Mouse (Mus musculus): Measurements from ENCODE around the gene Six3.

The Six3 gene

GRCm38 (mm10) chr17:85612526-85613265 lies 712 bp upstream of the Six3 start:
- in situ Hi-C loops (cut with MboI, MseI): no loop called here

GRCm38 (mm10) chr17:85614011-85614721 lies 758 bp downstream of the Six3 start:
- in situ Hi-C loops (cut with MboI, MseI): no loop called here

- in situ Hi-C loops (cut with MboI, MseI): no loop called here
Observed at GRCm38 (mm10) chr17:85614722-85615331, 1.4 kb downstream of the Six3 start.

GRCm38 (mm10) chr17:85615586-85615985 lies 2.2 kb downstream of the Six3 start:
- in situ Hi-C loops (cut with MboI, MseI): no loop called here

GRCm38 (mm10) chr17:85616526-85617500 lies 3.4 kb downstream of the Six3 start:
- in situ Hi-C loops (cut with MboI, MseI): no loop called here

GRCm38 (mm10) chr17:85617566-85618358 lies 4.4 kb downstream of the Six3 start:
- in situ Hi-C loops (cut with MboI, MseI): no loop called here

GRCm38 (mm10) chr17:85618359-85619112 lies 5.1 kb downstream of the Six3 start:
- in situ Hi-C loops (cut with MboI, MseI): no loop called here

GRCm38 (mm10) chr17:85619113-85620085 lies 6.0 kb downstream of the Six3 start:
- in situ Hi-C loops (cut with MboI, MseI): no loop called here

- in situ Hi-C loops (cut with MboI, MseI): no loop called here
Observed at GRCm38 (mm10) chr17:85620086-85620481, 6.7 kb downstream of the Six3 start.

GRCm38 (mm10) chr17:85620680-85621504 lies 7.5 kb downstream of the Six3 start:
- in situ Hi-C loops (cut with MboI, MseI): no loop called here

GRCm38 (mm10) chr17:85621505-85622310 lies 8.3 kb downstream of the Six3 start:
- in situ Hi-C loops (cut with MboI, MseI): no loop called here

GRCm38 (mm10) chr17:85622493-85623157 lies 9.2 kb downstream of the Six3 start:
- in situ Hi-C loops (cut with MboI, MseI): no loop called here

GRCm38 (mm10) chr17:85623161-85624050 lies 10.0 kb downstream of the Six3 start:
- in situ Hi-C loops (cut with MboI, MseI): no loop called here

GRCm38 (mm10) chr17:85624051-85624420 lies 10.6 kb downstream of the Six3 start:
- in situ Hi-C loops (cut with MboI, MseI): no loop called here
